Mouse (Mus musculus) adrenal gland, adult 10 weeks (tissue): ENCODE data around the gene Camta1. TPM values are rescaled to one million over a fixed set of nuclear protein-coding genes. Genes with fewer than 3 reads are reported as not detected.

ENCODE experiments used
- polyA plus RNA-seq: library from polyadenylated mRNA; stranded (reverse); fragments of 350-450 nt; fragmentation: Illumina TruSeq; extraction: RNeasy Lipid Tissue Mini Kit (QIAGEN cat#74804); gene quantifications from one replicate; pipeline ENCODE4 v1.2.3, GENCODE M21; 2014; ENCODE audit warnings: low read depth, low replicate concordance

Camta1 gene
- 35.4 TPM for polyA plus RNA-seq

GRCm38 (mm10) chr4:151861806-151862739, at the start of gene Camta1:
Gene Camta1, minus strand, starts transcription at chr4:151861876.

GRCm38 (mm10) chr4:151089270-151089669, 772.4 kb downstream of the Camta1 start, which contains the start of gene Gm13090:
Gene Gm13090, plus strand, starts transcription at chr4:151089570.

GRCm38 (mm10) chr4:151057347-151058321, 804.0 kb downstream of the Camta1 start, which contains the start of gene Vamp3:
Gene Vamp3, minus strand, starts transcription at chr4:151057963.

GRCm38 (mm10) chr4:151044037-151044943, 817.4 kb downstream of the Camta1 start, which contains the start of gene Per3:
Gene Per3, minus strand, starts transcription at chr4:151044665.

GRCm38 (mm10) chr4:150996797-150997196, 864.9 kb downstream of the Camta1 start, which contains the start of gene Uts2:
Gene Uts2, plus strand, starts transcription at chr4:150997097.

GRCm38 (mm10) chr4:150914290-150914733, 947.4 kb downstream of the Camta1 start, which contains the start of the genes Park7 and Tnfrsf9:
Gene Park7, minus strand, starts transcription at chr4:150914437.
Gene Tnfrsf9, plus strand, starts transcription at chr4:150914562.

Other genes starting within 250 kb of the Camta1 start
- 58.1 TPM for gene Dnajc11, start 71.8 kb upstream of the Camta1 start, polyA plus RNA-seq
- gene Thap3, start 127.1 kb upstream of the Camta1 start, polyA plus RNA-seq = not detected
- gene Phf13, start 134.4 kb upstream of the Camta1 start, polyA plus RNA-seq = 11.3 TPM
- gene Klhl21, start 146.9 kb upstream of the Camta1 start, polyA plus RNA-seq = 3.7 TPM
- gene Zbtb48, start 165.8 kb upstream of the Camta1 start, polyA plus RNA-seq = 1.7 TPM
- not detected for gene Tas1r1, start 176.7 kb upstream of the Camta1 start, polyA plus RNA-seq
- gene Nol9, start 177.4 kb upstream of the Camta1 start, polyA plus RNA-seq = 22.7 TPM
- gene Plekhg5, start 210.6 kb upstream of the Camta1 start, polyA plus RNA-seq = not detected